Mouse (Mus musculus): ENCODE data around the gene Ttc3. TPM values are rescaled to one million over a fixed set of nuclear protein-coding genes. Genes with fewer than 3 reads are reported as not detected.
"Not testable (repeated sequence)": the region's sequence is repeated elsewhere in the genome, so short reads cannot be mapped to it uniquely, and the experiment has no call there.

The Ttc3 gene
- polyA plus RNA-seq, 1 experiment from 2014 or later, result 60.3 TPM

DNA sequence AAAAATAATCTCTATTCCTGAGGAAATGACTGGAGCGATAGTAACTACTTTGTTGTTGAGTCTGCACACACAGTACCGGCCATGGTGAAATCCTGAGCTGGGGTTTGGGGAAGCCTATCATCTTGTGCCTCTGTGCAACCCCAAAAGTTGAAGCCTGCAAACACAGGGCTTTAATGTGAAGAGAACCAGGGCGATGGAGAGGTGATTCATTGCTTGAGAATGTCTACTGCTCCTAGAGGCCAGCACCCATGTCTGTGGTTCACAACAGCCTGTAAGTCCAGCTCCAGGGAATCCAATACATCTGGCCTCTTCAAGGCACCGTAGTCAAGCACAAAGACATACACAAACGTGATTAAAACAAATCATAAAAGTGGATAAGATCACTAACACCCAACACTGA, 116.9 kb downstream of the Ttc3 start:
- no peak for TF ChIP-seq EP300 (optimal IDR thresholded peaks at IDR 0.05)
- no peak for TF ChIP-seq CTCF (IDR thresholded peaks at IDR 0.05; ENCODE audit: low read depth)
- H3K4me1 ChIP-seq (replicated peaks; ENCODE audit: control insufficient read depth, insufficient read depth), result no peaks in the 10 kb centered on the region
- 60% methylated on average over 5 of the region's 5 CpGs for WGBS
- H3K4me3 ChIP-seq (ENCODE audit: low read depth, low read length), result no peak overlapping the region
- no peaks in the 10 kb centered on the region for H3K36me3 ChIP-seq (ENCODE audit: control insufficient read depth, insufficient read depth, low read length)
- H3K9ac ChIP-seq (ENCODE audit: low read length), result no peak overlapping the region
- H3K27ac ChIP-seq (replicated peaks), result no peak overlapping the region
- DNase-seq (ENCODE audit: low spot score), result no peak
- H3K9me3 ChIP-seq (ENCODE audit: control insufficient read depth, low read length), result no peaks in the 10 kb centered on the region
- ATAC-seq (ENCODE audit: low FRiP score, low TSS enrichment), result no peak
- H3K27me3 ChIP-seq (ENCODE audit: control insufficient read depth, insufficient read depth, low read length), result no peaks in the 10 kb centered on the region
- no peak overlapping the region for H3K4me2 ChIP-seq (replicated peaks; ENCODE audit: low read depth)

DNA sequence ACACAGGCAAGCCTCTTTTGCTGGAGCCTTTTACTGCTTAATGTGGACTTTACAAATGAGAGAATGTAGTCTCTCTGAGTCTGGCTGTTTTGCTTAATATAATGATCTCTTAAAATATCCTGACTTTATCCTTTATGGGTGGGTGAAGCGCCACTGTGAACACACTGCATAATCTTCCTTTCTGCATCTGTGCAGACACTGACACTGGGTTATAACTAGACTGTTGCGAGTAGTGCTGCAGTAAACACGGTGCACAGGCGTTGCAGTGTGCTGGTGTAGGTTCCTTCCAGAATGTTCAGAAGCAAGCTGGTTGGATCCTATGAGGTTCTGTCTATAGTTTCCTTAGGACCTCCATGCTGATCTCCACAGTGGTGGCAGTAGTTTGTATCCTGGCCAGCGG, 118.9 kb downstream of the Ttc3 start:
- Histone ChIP-seq H3K9ac (ENCODE audit: low read length) (no peak overlapping the region), H3K4me1 (replicated peaks; ENCODE audit: control insufficient read depth, insufficient read depth) (no peaks in the 10 kb centered on the region), H3K4me3 (ENCODE audit: low read depth, low read length) (no peak overlapping the region), H3K27me3 (ENCODE audit: control insufficient read depth, insufficient read depth, low read length) (no peaks in the 10 kb centered on the region), H3K4me2 (replicated peaks; ENCODE audit: low read depth) (no peak overlapping the region), H3K36me3 (ENCODE audit: control insufficient read depth, insufficient read depth, low read length) (no peaks in the 10 kb centered on the region), H3K27ac (replicated peaks) (no peak overlapping the region), H3K9me3 (ENCODE audit: control insufficient read depth, low read length) (no peaks in the 10 kb centered on the region)
- WGBS, result 85% methylated on average over 5 of the region's 5 CpGs
- ATAC-seq (ENCODE audit: low FRiP score, low TSS enrichment) (no peak), DNase-seq (ENCODE audit: low spot score) (no peak)
- TF ChIP-seq EP300 (optimal IDR thresholded peaks at IDR 0.05) (no peak), CTCF (IDR thresholded peaks at IDR 0.05; ENCODE audit: low read depth) (no peak)

DNA sequence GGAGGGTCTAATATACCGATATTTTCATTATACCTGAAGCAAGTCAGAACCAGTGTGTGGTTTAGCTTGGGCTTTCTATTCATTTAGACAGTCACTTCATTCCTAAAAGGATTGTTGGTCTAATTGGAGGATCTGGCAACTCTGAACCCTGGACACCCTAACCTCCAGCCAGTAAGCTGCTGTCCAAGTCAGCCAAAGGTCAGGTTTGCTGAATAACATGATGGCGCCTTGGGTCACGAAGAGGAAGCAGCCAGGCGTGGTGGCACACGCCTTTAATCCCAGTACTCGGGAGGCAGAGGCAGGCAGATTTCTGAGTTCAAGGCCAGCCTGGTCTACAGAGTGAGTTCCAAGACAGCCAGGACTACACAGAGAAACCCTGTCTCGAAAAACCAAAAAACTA, 126.8 kb downstream of the Ttc3 start:
- 89% methylated on average over 7 of the region's 7 CpGs for WGBS
- not testable (repeated sequence) for ATAC-seq (ENCODE audit: low FRiP score, low TSS enrichment)

DNA sequence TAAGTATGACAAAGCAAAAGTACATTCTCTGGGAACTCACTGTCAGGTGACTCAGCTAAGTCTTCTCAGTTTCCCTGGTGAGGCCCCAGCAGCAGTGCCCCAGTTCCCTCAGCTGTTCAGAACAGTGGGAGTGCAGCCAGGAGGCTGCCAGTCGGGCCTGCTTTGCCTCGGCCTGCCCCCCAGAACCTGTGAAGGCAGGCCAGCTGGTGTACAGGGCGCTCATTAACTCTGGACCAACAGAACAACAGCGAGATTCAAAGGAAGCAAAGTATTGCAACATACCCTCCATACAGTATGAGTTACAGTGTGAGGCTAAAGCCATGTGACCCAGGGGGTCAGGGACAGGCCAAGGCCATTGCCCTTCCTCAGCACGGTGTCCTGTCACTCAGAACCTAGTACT, 127.5 kb downstream of the Ttc3 start:
- H3K36me3 ChIP-seq (ENCODE audit: control insufficient read depth, insufficient read depth, low read length), result peaks cover 25% of the 10 kb centered on the region
- 42% methylated on average over 5 of the region's 5 CpGs for WGBS

More for the DNA sequence above, 126.8 kb downstream of the Ttc3 start:
- H3K9me3 ChIP-seq (ENCODE audit: control insufficient read depth, low read length); DNase-seq (ENCODE audit: low spot score); H3K9ac ChIP-seq (ENCODE audit: low read length); H3K4me2 ChIP-seq (replicated peaks; ENCODE audit: low read depth); H3K27ac ChIP-seq (replicated peaks); H3K4me1 ChIP-seq (replicated peaks; ENCODE audit: control insufficient read depth, insufficient read depth); H3K27me3 ChIP-seq (ENCODE audit: control insufficient read depth, insufficient read depth, low read length); H3K4me3 ChIP-seq (ENCODE audit: low read depth, low read length): not testable (repeated sequence)
- H3K36me3 ChIP-seq (ENCODE audit: control insufficient read depth, insufficient read depth, low read length), result peaks cover 23% of the 10 kb centered on the region

DNA sequence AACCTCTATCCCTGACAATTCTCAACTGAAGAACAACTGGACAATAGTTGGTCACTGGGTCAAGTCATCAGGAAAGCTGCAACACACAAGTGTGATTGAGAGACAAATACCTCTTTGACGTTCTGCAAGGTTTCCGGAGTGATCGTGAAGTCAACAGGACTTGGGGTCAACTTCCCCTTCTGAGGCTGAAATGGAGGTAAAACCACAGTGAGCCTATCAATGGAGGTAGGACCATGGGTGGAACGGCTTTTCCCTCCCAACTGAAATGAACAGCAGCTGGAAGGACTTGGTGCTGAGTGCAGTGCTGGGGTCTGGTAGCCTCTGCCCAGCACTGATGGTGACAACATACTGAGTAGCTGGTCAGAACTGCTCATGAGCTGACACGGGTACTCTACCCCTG, 133.8 kb downstream of the Ttc3 start:
- H3K4me3 ChIP-seq (ENCODE audit: low read depth, low read length), result no peak overlapping the region
- TF ChIP-seq EP300 (optimal IDR thresholded peaks at IDR 0.05) (no peak), CTCF (IDR thresholded peaks at IDR 0.05; ENCODE audit: low read depth) (no peak)
- 90% methylated on average over 5 of the region's 5 CpGs for WGBS
- H3K4me1 ChIP-seq (replicated peaks; ENCODE audit: control insufficient read depth, insufficient read depth), result no peaks in the 10 kb centered on the region
- H3K9me3 ChIP-seq (ENCODE audit: control insufficient read depth, low read length), result no peaks in the 10 kb centered on the region
- H3K27me3 ChIP-seq (ENCODE audit: control insufficient read depth, insufficient read depth, low read length), result no peaks in the 10 kb centered on the region
- no peak overlapping the region for H3K4me2 ChIP-seq (replicated peaks; ENCODE audit: low read depth)
- ATAC-seq (ENCODE audit: low FRiP score, low TSS enrichment) (no peak), DNase-seq (ENCODE audit: low spot score) (no peak)
- no peak overlapping the region for H3K27ac ChIP-seq (replicated peaks)
- H3K9ac ChIP-seq (ENCODE audit: low read length), result no peak overlapping the region
- H3K36me3 ChIP-seq (ENCODE audit: control insufficient read depth, insufficient read depth, low read length), result peaks cover 41% of the 10 kb centered on the region

More for the DNA sequence above, 127.5 kb downstream of the Ttc3 start:
- no peak for DNase-seq (ENCODE audit: low spot score)
- H3K27ac ChIP-seq (replicated peaks), result no peak overlapping the region
- H3K4me3 ChIP-seq (ENCODE audit: low read depth, low read length), result no peak overlapping the region
- no peaks in the 10 kb centered on the region for H3K27me3 ChIP-seq (ENCODE audit: control insufficient read depth, insufficient read depth, low read length)
- H3K4me2 ChIP-seq (replicated peaks; ENCODE audit: low read depth), result no peak overlapping the region
- TF ChIP-seq EP300 (optimal IDR thresholded peaks at IDR 0.05) (no peak), CTCF (IDR thresholded peaks at IDR 0.05; ENCODE audit: low read depth) (no peak)
- H3K9me3 ChIP-seq (ENCODE audit: control insufficient read depth, low read length), result no peaks in the 10 kb centered on the region
- H3K4me1 ChIP-seq (replicated peaks; ENCODE audit: control insufficient read depth, insufficient read depth), result no peaks in the 10 kb centered on the region
- H3K9ac ChIP-seq (ENCODE audit: low read length), result no peak overlapping the region
- ATAC-seq (ENCODE audit: low FRiP score, low TSS enrichment), result peak; percentile 76

DNA sequence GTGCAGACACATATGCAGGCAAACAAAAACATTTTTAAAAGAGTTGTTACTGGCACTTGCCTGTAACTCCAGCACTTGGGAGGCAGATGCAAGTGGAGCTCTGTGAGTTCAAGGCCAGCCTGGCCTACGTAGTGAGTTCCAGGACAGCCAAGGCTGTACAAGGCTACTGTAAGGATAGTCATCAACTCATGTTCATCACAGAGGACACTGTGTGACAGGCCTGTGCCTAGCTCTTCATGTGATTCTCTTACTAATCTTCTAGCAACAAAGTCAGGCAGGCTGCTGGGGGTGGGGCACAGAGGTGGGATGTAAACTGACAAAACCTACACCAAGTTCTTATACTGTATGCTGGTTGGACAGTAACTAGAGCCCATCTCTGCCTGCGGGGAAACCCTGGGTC, 136.7 kb downstream of the Ttc3 start:
- H3K4me1 ChIP-seq (replicated peaks; ENCODE audit: control insufficient read depth, insufficient read depth), result no peaks in the 10 kb centered on the region
- ATAC-seq (ENCODE audit: low FRiP score, low TSS enrichment) (no peak), DNase-seq (ENCODE audit: low spot score) (no peak)
- TF ChIP-seq EP300 (optimal IDR thresholded peaks at IDR 0.05) (no peak), CTCF (IDR thresholded peaks at IDR 0.05; ENCODE audit: low read depth) (no peak)
- no peak overlapping the region for H3K4me2 ChIP-seq (replicated peaks; ENCODE audit: low read depth)
- no peak overlapping the region for H3K4me3 ChIP-seq (ENCODE audit: low read depth, low read length)
- H3K36me3 ChIP-seq (ENCODE audit: control insufficient read depth, insufficient read depth, low read length), result peaks cover 30% of the 10 kb centered on the region
- no peak overlapping the region for H3K9ac ChIP-seq (ENCODE audit: low read length)
- H3K27me3 ChIP-seq (ENCODE audit: control insufficient read depth, insufficient read depth, low read length), result no peaks in the 10 kb centered on the region
- H3K9me3 ChIP-seq (ENCODE audit: control insufficient read depth, low read length), result no peaks in the 10 kb centered on the region
- 91% methylated on average over 2 of the region's 2 CpGs for WGBS
- H3K27ac ChIP-seq (replicated peaks), result no peak overlapping the region
